Mouse (Mus musculus): ENCODE measurements around the gene Yrdc.

The Yrdc gene

DNA sequence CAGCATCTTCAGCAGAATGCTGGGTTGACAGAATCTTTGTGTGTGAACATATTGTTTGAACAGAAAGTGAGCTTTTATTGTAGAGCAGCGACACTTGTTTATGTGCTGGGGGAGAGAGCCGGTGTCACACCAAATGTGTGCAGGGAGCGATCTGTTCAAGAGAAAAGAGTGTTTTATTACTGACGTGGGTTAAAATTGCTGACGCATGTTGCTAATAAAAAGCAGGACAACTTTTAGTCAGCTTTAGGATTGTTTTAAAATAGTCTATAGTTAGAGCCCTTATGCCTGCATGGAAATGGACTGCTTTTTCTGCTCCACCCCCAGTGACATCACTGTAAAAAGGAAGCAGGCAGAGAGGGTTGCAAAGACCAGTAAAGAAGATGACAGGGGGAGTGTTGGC is 40.4 kb downstream of the Yrdc start:
- peaks cover 95% of the 10 kb centered on the region for H3K27me3 ChIP-seq (ENCODE audit: insufficient read depth, low read length)
- H3K9me3 ChIP-seq (ENCODE audit: low read length), result no peaks in the 10 kb centered on the region
- H3K4me3 ChIP-seq (replicated peaks; ENCODE audit: low read length), result no peak overlapping the region
- TF ChIP-seq CTCF (conservative IDR thresholded peaks at IDR 0.05; ENCODE audit: low read length) (no peak), NANOG (IDR thresholded peaks at IDR 0.05; ENCODE audit: borderline replicate concordance, low read length) (no peak), POU5F1 (IDR thresholded peaks at IDR 0.05; ENCODE audit: borderline replicate concordance, low read length) (no peak)
- no peaks in the 10 kb centered on the region for H3K36me3 ChIP-seq (ENCODE audit: insufficient read depth, low read length)
- peaks cover 43% of the 10 kb centered on the region for H3K4me1 ChIP-seq (replicated peaks; ENCODE audit: low read depth, low read length)

DNA sequence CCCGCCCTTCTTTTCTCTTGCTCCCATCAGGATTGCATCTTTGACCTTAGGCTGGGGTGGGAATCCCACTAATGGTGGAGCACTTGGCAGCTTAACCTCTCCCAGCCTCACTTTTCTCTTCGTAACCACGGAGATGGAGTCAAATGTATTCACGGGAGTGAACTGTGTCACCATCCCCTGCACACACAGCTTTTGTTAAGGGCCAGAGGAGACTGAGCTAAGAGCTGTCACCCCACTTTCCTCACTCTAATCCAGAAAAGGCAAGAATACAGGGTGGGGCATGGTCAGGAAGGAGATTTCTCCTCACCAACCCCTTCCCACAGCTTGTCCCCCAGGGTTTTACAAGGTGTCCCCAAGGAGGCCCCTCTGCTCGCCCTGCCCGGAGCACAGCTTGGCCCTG is 43.3 kb downstream of the Yrdc start:
- Histone ChIP-seq H3K27me3 (ENCODE audit: insufficient read depth, low read length) (peaks cover 84% of the 10 kb centered on the region), H3K4me3 (replicated peaks; ENCODE audit: low read length) (peak overlapping the region; percentile 78), H3K4me1 (replicated peaks; ENCODE audit: low read depth, low read length) (peaks cover 44% of the 10 kb centered on the region), H3K36me3 (ENCODE audit: insufficient read depth, low read length) (no peaks in the 10 kb centered on the region), H3K9me3 (ENCODE audit: low read length) (no peaks in the 10 kb centered on the region)
- TF ChIP-seq NANOG (IDR thresholded peaks at IDR 0.05; ENCODE audit: borderline replicate concordance, low read length) (no peak), CTCF (conservative IDR thresholded peaks at IDR 0.05; ENCODE audit: low read length) (no peak), POU5F1 (IDR thresholded peaks at IDR 0.05; ENCODE audit: borderline replicate concordance, low read length) (no peak)

DNA sequence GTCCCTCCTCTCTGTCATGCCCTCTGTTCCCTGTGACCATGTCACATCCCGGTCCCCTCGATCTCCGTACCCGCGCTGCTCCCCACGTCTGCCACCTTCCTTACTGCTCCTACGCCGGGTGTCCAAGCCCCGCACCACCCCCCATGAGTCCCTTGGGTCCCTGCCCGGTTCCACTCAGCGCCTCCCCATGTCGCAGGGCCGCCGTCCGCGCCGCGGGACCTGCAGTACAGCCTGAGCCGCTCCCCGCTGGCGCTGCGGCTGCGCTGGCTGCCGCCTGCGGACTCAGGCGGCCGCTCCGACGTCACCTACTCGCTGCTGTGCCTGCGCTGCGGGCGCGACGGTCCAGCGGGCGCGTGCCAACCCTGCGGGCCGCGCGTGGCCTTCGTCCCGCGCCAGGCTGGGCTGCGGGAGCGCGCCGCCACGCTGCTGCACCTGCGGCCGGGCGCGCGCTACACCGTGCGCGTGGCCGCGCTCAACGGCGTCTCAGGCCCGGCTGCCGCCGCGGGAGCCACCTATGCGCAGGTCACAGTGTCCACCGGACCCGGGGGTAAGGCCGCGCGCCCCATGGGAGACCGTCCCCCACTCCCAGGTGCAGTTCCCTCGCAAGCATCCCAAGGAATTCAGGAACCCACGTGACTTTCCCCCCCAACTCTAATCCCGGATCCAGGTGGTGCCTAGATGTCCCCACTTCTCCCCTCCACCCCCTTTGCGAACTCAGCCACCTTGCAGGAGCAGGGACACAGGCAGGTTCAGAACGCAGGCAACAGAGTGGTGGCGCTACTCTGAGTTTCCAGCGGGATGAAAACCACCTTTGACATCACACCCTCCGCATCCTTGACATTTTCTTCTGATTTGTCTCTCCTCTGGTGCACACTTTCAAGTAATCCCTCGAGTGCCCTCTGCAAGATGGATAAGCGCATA is 44.3 kb downstream of the Yrdc start:
- Histone ChIP-seq H3K36me3 (ENCODE audit: insufficient read depth, low read length) (no peaks in the 10 kb centered on the region), H3K4me3 (replicated peaks; ENCODE audit: low read length) (peak overlapping the region; percentile 78), H3K27me3 (ENCODE audit: insufficient read depth, low read length) (peaks cover 76% of the 10 kb centered on the region), H3K9me3 (ENCODE audit: low read length) (no peaks in the 10 kb centered on the region), H3K4me1 (replicated peaks; ENCODE audit: low read depth, low read length) (peaks cover 48% of the 10 kb centered on the region)
- TF ChIP-seq POU5F1 (IDR thresholded peaks at IDR 0.05; ENCODE audit: borderline replicate concordance, low read length) (no peak), CTCF (conservative IDR thresholded peaks at IDR 0.05; ENCODE audit: low read length) (no peak), NANOG (IDR thresholded peaks at IDR 0.05; ENCODE audit: borderline replicate concordance, low read length) (no peak)

DNA sequence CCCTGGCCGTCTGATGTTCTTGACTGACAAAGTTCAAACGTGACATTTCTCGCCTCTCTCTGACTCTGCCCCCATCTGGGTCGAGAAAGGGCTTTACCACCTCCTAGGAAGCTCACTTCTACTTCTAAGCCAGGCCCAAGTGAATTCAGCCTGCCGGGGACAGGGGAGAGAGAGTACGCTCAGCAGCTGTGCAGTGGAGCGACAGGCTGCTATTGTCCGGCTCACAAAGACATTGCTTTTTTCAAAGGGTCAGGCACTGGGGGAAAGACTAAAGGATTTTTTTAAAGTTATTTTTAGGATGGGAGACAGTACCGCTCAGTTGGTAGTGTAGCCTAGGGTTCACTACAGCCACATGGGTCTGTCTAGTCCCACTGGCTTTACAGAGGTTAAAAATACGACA is 47.9 kb downstream of the Yrdc start:
- Histone ChIP-seq H3K4me3 (replicated peaks; ENCODE audit: low read length) (no peak overlapping the region), H3K4me1 (replicated peaks; ENCODE audit: low read depth, low read length) (peaks cover 60% of the 10 kb centered on the region), H3K27me3 (ENCODE audit: insufficient read depth, low read length) (peaks cover 62% of the 10 kb centered on the region), H3K9me3 (ENCODE audit: low read length) (no peaks in the 10 kb centered on the region), H3K36me3 (ENCODE audit: insufficient read depth, low read length) (no peaks in the 10 kb centered on the region)
- TF ChIP-seq CTCF (conservative IDR thresholded peaks at IDR 0.05; ENCODE audit: low read length) (no peak), NANOG (IDR thresholded peaks at IDR 0.05; ENCODE audit: borderline replicate concordance, low read length) (no peak), POU5F1 (IDR thresholded peaks at IDR 0.05; ENCODE audit: borderline replicate concordance, low read length) (no peak)

DNA sequence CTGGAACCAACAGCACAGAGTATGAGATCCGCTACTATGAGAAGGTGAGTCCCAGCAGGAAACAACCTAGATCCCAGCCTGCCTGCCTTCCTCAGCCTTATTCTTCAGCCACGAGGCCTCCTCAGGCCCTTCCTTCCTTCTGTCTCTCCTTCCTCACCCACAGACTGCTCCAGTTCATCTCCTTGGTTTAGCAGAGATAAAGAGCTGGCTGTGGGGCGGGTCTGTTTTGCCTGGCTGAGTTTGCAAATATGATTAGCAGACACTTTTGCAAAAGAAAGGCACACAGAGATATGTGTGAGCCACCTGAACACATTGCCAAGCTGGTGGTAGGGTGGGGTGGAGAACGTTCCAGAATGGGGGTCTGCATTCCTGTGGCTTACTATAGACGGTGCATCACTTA is 49.4 kb downstream of the Yrdc start:
- H3K9me3 ChIP-seq (ENCODE audit: low read length), result no peaks in the 10 kb centered on the region

More for the DNA sequence above, 49.4 kb downstream of the Yrdc start:
- TF ChIP-seq NANOG (IDR thresholded peaks at IDR 0.05; ENCODE audit: borderline replicate concordance, low read length) (no peak), POU5F1 (IDR thresholded peaks at IDR 0.05; ENCODE audit: borderline replicate concordance, low read length) (no peak), CTCF (conservative IDR thresholded peaks at IDR 0.05; ENCODE audit: low read length) (no peak)
- Histone ChIP-seq H3K4me1 (replicated peaks; ENCODE audit: low read depth, low read length) (peaks cover 56% of the 10 kb centered on the region), H3K4me3 (replicated peaks; ENCODE audit: low read length) (peak overlapping the region; percentile 58), H3K36me3 (ENCODE audit: insufficient read depth, low read length) (no peaks in the 10 kb centered on the region), H3K27me3 (ENCODE audit: insufficient read depth, low read length) (peaks cover 51% of the 10 kb centered on the region)
